Mouse (Mus musculus) cortical plate, adult 2 months (tissue): ENCODE measurements around the gene Cpeb3. TPM values are rescaled to one million over a fixed set of nuclear protein-coding genes. Genes with fewer than 3 reads are reported as not detected.

Experiments used
- H3K27ac ChIP-seq: fragments of 200-500 bp; 2 replicates; pipeline ENCODE4 v1.5.1; 2012; ENCODE audit warnings: low read length, control low read depth, inconsistent platforms; ENCODE audit not compliant: insufficient read depth
- H3K4me1 ChIP-seq: fragments of 200-500 bp; 2 replicates; pipeline ENCODE4 v1.6.1; 2011; ENCODE audit warnings: low read length; ENCODE audit not compliant: control insufficient read depth, insufficient read depth
- H3K4me3 ChIP-seq: fragments of 200-500 bp; 2 replicates; pipeline ENCODE4 v1.5.1; 2011; ENCODE audit warnings: mild to moderate bottlenecking, low read length, control low read depth; ENCODE audit not compliant: insufficient read depth
- CTCF ChIP-seq: fragments of 200-500 bp; IDR thresholded peaks from 2 replicates; pipeline ENCODE4 v1.5.1; 2011; ENCODE audit warnings: mild to moderate bottlenecking, control low read depth, low read length; ENCODE audit not compliant: insufficient read depth; ENCODE audit errors: extremely low read depth
- POLR2A ChIP-seq: fragments of 200-500 bp; IDR thresholded peaks from 2 replicates; pipeline ENCODE4 v1.6.1; 2011; ENCODE audit warnings: mild to moderate bottlenecking, low read length, control low read depth; ENCODE audit not compliant: insufficient read depth; ENCODE audit errors: extremely low read depth
- polyA plus RNA-seq: library from polyadenylated mRNA; depleted of rRNA; stranded (reverse); fragments of >200 nt; gene quantifications from 2 replicates; pipeline ENCODE4 v1.2.3, GENCODE M21; 2012

Cpeb3 gene
- polyA plus RNA-seq, 1 experiment = 35.8 TPM

GRCm38 (mm10) chr19:37131660-37132059 is 76.7 kb downstream of the Cpeb3 start:
- H3K4me1 ChIP-seq = peaks cover 3% of the 10 kb centered on the region; the same call in 1 of the 2 replicates
- H3K27ac ChIP-seq = no peak overlapping the region
- no peak for TF ChIP-seq CTCF
- no peak for TF ChIP-seq POLR2A
- H3K4me3 ChIP-seq = no peak overlapping the region

GRCm38 (mm10) chr19:37128461-37128860 is 79.9 kb downstream of the Cpeb3 start:
- H3K4me3 ChIP-seq = no peak overlapping the region
- H3K27ac ChIP-seq = no peak overlapping the region
- H3K4me1 ChIP-seq = peaks cover 4% of the 10 kb centered on the region; the same call in 1 of the 2 replicates
- TF ChIP-seq CTCF (no peak), POLR2A (no peak)

- Histone ChIP-seq H3K4me3 (no peak overlapping the region), H3K4me1 (peaks cover 3% of the 10 kb centered on the region; the same call in 1 of the 2 replicates), H3K27ac (no peak overlapping the region)
- TF ChIP-seq CTCF = no peak
- no peak for TF ChIP-seq POLR2A
These were observed 81.3 kb downstream of the Cpeb3 start for GRCm38 (mm10) chr19:37127018-37127567.

- Histone ChIP-seq H3K4me3 (no peak overlapping the region), H3K4me1 (peaks cover 1% of the 10 kb centered on the region; the same call in 1 of the 2 replicates), H3K27ac (no peak overlapping the region)
- TF ChIP-seq CTCF (no peak), POLR2A (no peak)
These were observed 83.4 kb downstream of the Cpeb3 start for GRCm38 (mm10) chr19:37124961-37125360.

- TF ChIP-seq POLR2A (no peak), CTCF (no peak)
- Histone ChIP-seq H3K4me1 (peaks cover 3% of the 10 kb centered on the region; the same call in 1 of the 2 replicates), H3K4me3 (no peak overlapping the region), H3K27ac (no peak overlapping the region)
These were observed 89.1 kb downstream of the Cpeb3 start for GRCm38 (mm10) chr19:37119281-37119680.

GRCm38 (mm10) chr19:37115824-37116223 is 92.6 kb downstream of the Cpeb3 start:
- H3K4me3 ChIP-seq = no peak overlapping the region
- H3K4me1 ChIP-seq = 0 out of 2 replicates have a peak, but pooled peaks cover 2% of the 10 kb centered on the region
- TF ChIP-seq POLR2A (no peak), CTCF (no peak)

GRCm38 (mm10) chr19:37115374-37115773 is 93.0 kb downstream of the Cpeb3 start:
- H3K4me3 ChIP-seq = no peak overlapping the region
- no peak overlapping the region for H3K27ac ChIP-seq
- TF ChIP-seq POLR2A = no peak
- no peak for TF ChIP-seq CTCF
- peaks cover 3% of the 10 kb centered on the region; the same call in 1 of the 2 replicates for H3K4me1 ChIP-seq

More at GRCm38 (mm10) chr19:37115824-37116223, 92.6 kb downstream of the Cpeb3 start:
- H3K27ac ChIP-seq = no peak overlapping the region

- no peak for TF ChIP-seq POLR2A
- no peak for TF ChIP-seq CTCF
- H3K27ac ChIP-seq = no peak overlapping the region
- peaks cover 3% of the 10 kb centered on the region for H3K4me1 ChIP-seq
- no peak overlapping the region for H3K4me3 ChIP-seq
These were observed 96.6 kb downstream of the Cpeb3 start for GRCm38 (mm10) chr19:37111831-37112230.

- TF ChIP-seq CTCF (no peak), POLR2A (no peak)
- Histone ChIP-seq H3K27ac (no peak overlapping the region), H3K4me3 (no peak overlapping the region), H3K4me1 (peaks cover 3% of the 10 kb centered on the region)
These were observed 97.9 kb downstream of the Cpeb3 start for GRCm38 (mm10) chr19:37110494-37110893.

- peaks cover 3% of the 10 kb centered on the region for H3K4me1 ChIP-seq
- H3K4me3 ChIP-seq = no peak overlapping the region
- TF ChIP-seq POLR2A = no peak
- no peak for TF ChIP-seq CTCF
- no peak overlapping the region for H3K27ac ChIP-seq
These were observed 98.5 kb downstream of the Cpeb3 start for GRCm38 (mm10) chr19:37109853-37110252.

- Histone ChIP-seq H3K4me1 (no peaks in the 10 kb centered on the region; the same call in 1 of the 2 replicates), H3K4me3 (no peak overlapping the region), H3K27ac (no peak overlapping the region)
- TF ChIP-seq CTCF = no peak
- TF ChIP-seq POLR2A = no peak
These were observed 107.7 kb downstream of the Cpeb3 start for GRCm38 (mm10) chr19:37100689-37101088.
